Mouse (Mus musculus): ENCODE measurements around the gene Snrnp27. TPM values are rescaled to one million over a fixed set of nuclear protein-coding genes. Genes with fewer than 3 reads are reported as not detected.

Snrnp27 gene
- polyA plus RNA-seq, 1 experiment from 2014 or later, result 85.1 TPM

DNA sequence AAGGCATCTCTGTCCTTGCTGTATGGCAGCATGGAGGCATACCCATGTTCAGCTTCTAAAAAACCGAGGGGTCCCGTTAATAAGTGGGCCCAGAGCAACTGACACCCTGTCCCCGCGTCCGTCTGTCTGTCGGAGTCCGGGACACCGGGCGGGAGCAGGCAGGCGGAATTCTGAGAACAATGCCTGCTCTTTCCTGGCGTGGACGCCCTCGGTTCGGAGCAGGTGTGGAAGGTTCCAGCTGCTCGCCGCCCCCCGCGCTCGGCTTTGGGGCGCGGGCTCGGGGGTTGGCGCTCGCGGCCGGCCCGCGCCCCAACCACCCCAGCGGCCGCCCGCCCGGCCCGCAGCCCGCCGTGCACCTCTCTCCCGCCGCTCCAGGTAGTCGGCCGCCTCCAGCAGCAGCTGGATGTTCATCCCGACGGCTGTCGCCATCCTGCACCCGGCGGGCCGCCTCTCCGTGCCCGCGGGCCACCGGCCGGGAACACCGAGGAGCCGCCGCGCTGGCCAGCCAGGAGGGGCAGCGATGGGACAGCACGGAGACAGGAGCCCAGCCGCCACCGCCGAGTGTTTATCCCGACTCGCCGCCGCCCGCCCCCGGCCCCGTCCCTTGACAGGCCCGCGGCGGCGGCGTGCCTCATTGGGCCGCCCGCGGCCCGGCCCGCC lies 15.6 kb downstream of the Snrnp27 start, which contains the start of gene Mxd1:
Mxd1 (minus strand) TSS at position 582 of the 660 bp plus-strand sequence.
- peak; percentile 4 for ATAC-seq

DNA sequence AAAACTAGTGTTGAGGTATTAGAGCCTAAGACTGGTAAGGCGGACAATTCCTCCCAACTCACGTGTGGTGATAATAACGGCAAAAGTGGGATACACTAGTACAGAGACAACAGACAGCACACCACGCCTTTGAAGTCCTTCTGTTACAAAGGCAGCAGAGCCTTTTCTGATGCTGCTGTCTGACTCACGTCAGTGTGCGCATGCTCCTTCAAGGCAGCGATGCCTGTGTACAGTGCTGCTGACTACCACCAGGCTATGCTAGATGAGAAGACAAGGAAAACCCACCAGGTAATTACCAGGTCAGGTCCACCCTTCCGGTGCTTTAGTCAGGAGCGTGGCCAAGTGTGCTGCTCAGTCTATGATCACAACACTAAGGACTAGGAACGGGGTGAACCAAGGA lies 17.3 kb downstream of the Snrnp27 start:
- 93% methylated on average over 10 of the region's 10 CpGs for WGBS
- H3K4me2 ChIP-seq (ENCODE audit: low read depth, low read length), result peak overlapping the region; percentile 70; the same call in 1 of the 2 replicates
- H3K4me1 ChIP-seq (ENCODE audit: control insufficient read depth, insufficient read depth, low read length), result peaks cover 29% of the 10 kb centered on the region
- H3K36me3 ChIP-seq (ENCODE audit: control insufficient read depth, insufficient read depth, low read length), result peaks cover 7% of the 10 kb centered on the region; the same call in 1 of the 2 replicates
- H3K4me3 ChIP-seq (ENCODE audit: low read length), result peak overlapping the region; percentile 1; the same call in 1 of the 2 replicates
- 0 out of 2 replicates have a peak overlapping the region, but pooled peaks have one; percentile 31 for H3K9ac ChIP-seq (ENCODE audit: low read depth, low read length)
- H3K27ac ChIP-seq (ENCODE audit: low read length), result no peak overlapping the region
- no peak for ATAC-seq
- no peaks in the 10 kb centered on the region for H3K27me3 ChIP-seq (replicated peaks; ENCODE audit: control insufficient read depth, insufficient read depth, low read length)
- no peaks in the 10 kb centered on the region for H3K9me3 ChIP-seq (ENCODE audit: control insufficient read depth, low read length)

More for the DNA sequence above, 15.6 kb downstream of the Snrnp27 start, which contains the start of gene Mxd1:
- no peaks in the 10 kb centered on the region for H3K9me3 ChIP-seq (ENCODE audit: control insufficient read depth, low read length)
- H3K4me2 ChIP-seq (ENCODE audit: low read depth, low read length), result peak within 1 kb of the TSS; percentile 76
- WGBS, result under 1% methylated on average over 58 of the region's 76 CpGs
- peak within 1 kb of the TSS; percentile 81 for H3K4me3 ChIP-seq (ENCODE audit: low read length)
- H3K4me1 ChIP-seq (ENCODE audit: control insufficient read depth, insufficient read depth, low read length), result peaks cover 29% of the 10 kb centered on the region
- peaks cover 2% of the 10 kb centered on the region; the same call in 1 of the 2 replicates for H3K36me3 ChIP-seq (ENCODE audit: control insufficient read depth, insufficient read depth, low read length)
- no peaks in the 10 kb centered on the region for H3K27me3 ChIP-seq (replicated peaks; ENCODE audit: control insufficient read depth, insufficient read depth, low read length)
- H3K9ac ChIP-seq (ENCODE audit: low read depth, low read length), result peak within 1 kb of the TSS; percentile 90
- H3K27ac ChIP-seq (ENCODE audit: low read length), result peak within 1 kb of the TSS; percentile 46

DNA sequence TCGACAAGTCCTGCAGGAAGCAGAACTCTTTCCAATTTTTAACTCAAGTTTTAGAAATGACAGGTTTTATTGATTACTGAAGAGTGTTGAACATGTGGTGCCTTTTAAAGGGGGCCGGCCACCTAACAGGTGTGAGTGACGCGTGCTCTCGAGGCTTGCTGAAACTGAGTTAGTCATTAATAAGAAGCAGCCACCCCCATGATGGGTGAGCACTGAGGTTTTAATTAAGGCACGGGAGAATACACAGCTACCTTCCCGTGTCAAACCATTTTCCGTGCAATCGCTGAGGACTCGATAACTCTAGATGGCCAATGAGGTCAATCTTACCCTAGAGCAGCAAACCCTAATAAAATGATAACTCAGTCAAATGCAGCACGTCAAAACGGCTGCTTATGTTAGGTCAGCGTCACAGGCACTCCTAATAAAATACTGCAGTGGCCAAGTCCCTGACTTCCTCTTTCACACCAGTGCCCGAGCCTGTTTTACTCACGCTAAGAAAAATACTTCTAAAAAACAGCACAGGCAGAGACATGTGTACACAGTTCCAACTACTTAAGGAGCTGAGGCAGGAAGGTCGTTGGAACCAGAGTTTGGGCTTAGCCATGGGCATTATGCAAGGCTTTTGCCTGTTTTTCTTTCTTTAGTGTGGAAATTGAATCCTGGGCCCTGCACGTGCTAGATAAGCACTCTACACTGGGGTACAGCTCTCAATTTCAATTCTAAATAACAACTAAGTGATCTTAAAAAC lies 18.6 kb downstream of the Snrnp27 start:
- no peak for ATAC-seq
- Histone ChIP-seq H3K4me3 (ENCODE audit: low read length) (no peak overlapping the region), H3K9me3 (ENCODE audit: control insufficient read depth, low read length) (no peaks in the 10 kb centered on the region), H3K4me2 (ENCODE audit: low read depth, low read length) (no peak overlapping the region), H3K27me3 (replicated peaks; ENCODE audit: control insufficient read depth, insufficient read depth, low read length) (no peaks in the 10 kb centered on the region), H3K36me3 (ENCODE audit: control insufficient read depth, insufficient read depth, low read length) (peaks cover 7% of the 10 kb centered on the region; the same call in 1 of the 2 replicates), H3K27ac (ENCODE audit: low read length) (peak overlapping the region; percentile 30; the same call in 1 of the 2 replicates), H3K9ac (ENCODE audit: low read depth, low read length) (no peak overlapping the region), H3K4me1 (ENCODE audit: control insufficient read depth, insufficient read depth, low read length) (peaks cover 29% of the 10 kb centered on the region)
- WGBS, result 77% methylated on average over 17 of the region's 17 CpGs

DNA sequence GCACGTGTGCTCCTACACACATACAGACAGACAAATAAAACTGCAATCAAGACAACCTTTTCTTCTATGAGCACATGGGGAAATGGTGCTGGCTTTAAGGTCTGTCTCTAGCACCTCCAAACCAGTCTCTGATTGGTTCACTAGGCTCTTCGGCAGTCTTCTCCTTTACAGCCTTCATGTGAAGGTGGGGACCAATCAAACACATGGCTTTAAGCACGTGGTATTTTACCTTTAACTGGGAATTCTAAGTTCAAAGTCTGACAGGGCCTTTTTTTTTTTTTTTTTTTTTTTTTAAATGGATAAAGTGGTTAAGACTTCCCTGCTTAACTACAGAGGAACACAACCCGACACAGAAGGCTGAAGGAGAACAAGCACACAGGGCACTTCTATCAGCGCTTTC lies 19.2 kb downstream of the Snrnp27 start:
- H3K27ac ChIP-seq (ENCODE audit: low read length), result 0 out of 2 replicates have a peak overlapping the region, but pooled peaks have one; percentile 27
- no peak for ATAC-seq
- WGBS, result 69% methylated on average over 5 of the region's 5 CpGs

DNA sequence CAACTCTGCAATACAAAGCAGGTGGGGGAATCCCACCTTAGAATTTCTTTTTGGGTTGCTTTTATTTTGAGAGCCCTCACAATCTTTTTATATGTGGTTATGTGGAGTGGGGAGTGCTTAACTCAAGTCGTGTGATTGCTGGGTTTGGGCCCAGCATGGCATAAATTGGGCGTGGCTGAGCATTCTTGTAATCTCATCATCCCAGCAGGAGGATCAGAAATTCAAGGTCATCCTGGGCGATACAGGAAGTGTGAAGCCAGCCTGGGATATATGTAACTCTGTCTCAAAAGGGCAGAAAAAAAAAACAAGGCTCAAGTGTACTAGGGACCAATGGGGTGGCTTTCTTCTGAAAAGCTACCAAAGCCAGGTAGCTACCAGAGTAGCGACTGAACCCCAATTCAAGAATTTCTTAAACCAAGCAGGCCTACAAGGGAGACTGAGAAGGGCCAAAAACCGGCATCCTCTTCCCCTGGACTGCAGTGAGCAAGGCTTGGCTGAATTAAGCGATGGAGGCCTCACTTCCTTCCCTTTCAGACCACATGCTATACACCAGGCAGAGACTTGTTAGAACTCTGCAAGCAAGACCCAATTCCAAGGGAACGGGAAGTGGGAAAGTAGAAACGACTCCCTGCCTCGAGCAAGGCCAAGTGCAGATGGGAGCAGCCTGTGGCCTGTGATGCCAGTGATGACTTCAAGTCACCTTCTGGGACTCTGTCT lies 24.0 kb downstream of the Snrnp27 start:
- H3K4me3 ChIP-seq (ENCODE audit: low read length), result no peak overlapping the region
- H3K9me3 ChIP-seq (ENCODE audit: control insufficient read depth, low read length), result no peaks in the 10 kb centered on the region
- H3K36me3 ChIP-seq (ENCODE audit: control insufficient read depth, insufficient read depth, low read length), result 0 out of 2 replicates have a peak, but pooled peaks cover 5% of the 10 kb centered on the region
- no peak overlapping the region for H3K9ac ChIP-seq (ENCODE audit: low read depth, low read length)
- 80% methylated on average over 9 of the region's 9 CpGs for WGBS
- no peak for ATAC-seq
- H3K4me2 ChIP-seq (ENCODE audit: low read depth, low read length), result no peak overlapping the region
- H3K27ac ChIP-seq (ENCODE audit: low read length), result no peak overlapping the region
- H3K4me1 ChIP-seq (ENCODE audit: control insufficient read depth, insufficient read depth, low read length), result peaks cover 2% of the 10 kb centered on the region; the same call in 1 of the 2 replicates
- no peaks in the 10 kb centered on the region for H3K27me3 ChIP-seq (replicated peaks; ENCODE audit: control insufficient read depth, insufficient read depth, low read length)

More for the DNA sequence above, 19.2 kb downstream of the Snrnp27 start:
- Histone ChIP-seq H3K4me2 (ENCODE audit: low read depth, low read length) (no peak overlapping the region), H3K4me1 (ENCODE audit: control insufficient read depth, insufficient read depth, low read length) (peaks cover 29% of the 10 kb centered on the region), H3K9me3 (ENCODE audit: control insufficient read depth, low read length) (no peaks in the 10 kb centered on the region), H3K27me3 (replicated peaks; ENCODE audit: control insufficient read depth, insufficient read depth, low read length) (no peaks in the 10 kb centered on the region), H3K36me3 (ENCODE audit: control insufficient read depth, insufficient read depth, low read length) (peaks cover 7% of the 10 kb centered on the region; the same call in 1 of the 2 replicates), H3K4me3 (ENCODE audit: low read length) (no peak overlapping the region), H3K9ac (ENCODE audit: low read depth, low read length) (no peak overlapping the region)

DNA sequence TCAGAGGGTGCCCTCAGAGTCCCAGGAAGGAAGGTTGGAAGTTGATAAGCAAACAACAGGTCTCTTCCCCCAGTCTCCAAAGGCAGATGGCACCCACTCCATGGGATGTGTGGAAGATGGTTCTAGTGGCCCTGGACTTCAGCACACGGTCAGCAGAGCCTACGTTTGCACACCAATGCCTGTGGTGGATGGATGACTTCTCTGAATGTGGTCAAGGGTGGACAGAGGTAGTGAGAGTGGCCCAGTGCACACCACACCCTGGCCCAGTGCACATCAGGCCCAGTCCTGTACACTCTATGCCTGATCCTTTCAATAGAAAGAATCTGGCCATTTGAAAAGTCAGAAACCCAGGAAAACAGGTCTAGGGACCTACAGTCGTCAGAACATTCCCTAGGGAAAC lies 25.8 kb downstream of the Snrnp27 start:
- Histone ChIP-seq H3K4me3 (ENCODE audit: low read length) (no peak overlapping the region), H3K36me3 (ENCODE audit: control insufficient read depth, insufficient read depth, low read length) (0 out of 2 replicates have a peak, but pooled peaks cover 5% of the 10 kb centered on the region), H3K9me3 (ENCODE audit: control insufficient read depth, low read length) (no peaks in the 10 kb centered on the region), H3K27me3 (replicated peaks; ENCODE audit: control insufficient read depth, insufficient read depth, low read length) (no peaks in the 10 kb centered on the region), H3K4me1 (ENCODE audit: control insufficient read depth, insufficient read depth, low read length) (no peaks in the 10 kb centered on the region; the same call in 1 of the 2 replicates), H3K4me2 (ENCODE audit: low read depth, low read length) (no peak overlapping the region), H3K9ac (ENCODE audit: low read depth, low read length) (no peak overlapping the region), H3K27ac (ENCODE audit: low read length) (no peak overlapping the region)
- ATAC-seq, result no peak
- 91% methylated on average over 3 of the region's 3 CpGs for WGBS

DNA sequence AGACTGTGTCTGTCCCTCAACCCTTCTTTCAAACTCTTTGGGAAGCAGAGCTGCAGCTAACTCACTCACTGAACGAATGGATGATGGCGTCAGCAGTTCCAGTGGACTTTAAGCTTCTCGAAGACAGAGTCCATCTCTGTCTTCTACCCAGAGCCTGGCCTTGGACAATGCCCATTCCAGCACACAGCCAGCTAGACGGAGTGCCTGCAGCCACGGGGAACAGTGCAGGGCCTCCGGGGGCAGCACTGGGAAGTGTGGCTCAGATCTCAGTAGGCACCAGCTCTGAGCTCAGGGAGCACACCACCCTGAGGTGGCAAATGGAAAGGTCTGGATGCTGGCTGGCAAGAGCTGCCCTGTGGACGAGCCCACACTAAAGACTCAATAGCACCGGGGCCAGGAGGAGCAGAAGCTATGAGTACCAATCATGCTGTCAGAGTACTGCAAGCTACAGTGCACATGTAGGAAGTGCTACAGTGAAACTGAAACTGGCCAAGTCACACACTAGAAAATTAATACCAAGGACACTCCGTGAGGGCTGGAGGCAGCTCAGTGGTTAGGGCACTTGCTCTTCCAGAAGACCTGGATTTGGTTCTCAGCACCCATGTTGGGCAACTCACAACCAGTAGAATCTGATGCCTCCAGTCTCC lies 29.9 kb downstream of the Snrnp27 start:
- 70% methylated on average over 9 of the region's 9 CpGs for WGBS
- H3K27ac ChIP-seq (ENCODE audit: low read length), result peak overlapping the region; percentile 65
- H3K4me3 ChIP-seq (ENCODE audit: low read length), result no peak overlapping the region
- H3K4me2 ChIP-seq (ENCODE audit: low read depth, low read length), result no peak overlapping the region
- no peaks in the 10 kb centered on the region for H3K9me3 ChIP-seq (ENCODE audit: control insufficient read depth, low read length)
- no peak overlapping the region for H3K9ac ChIP-seq (ENCODE audit: low read depth, low read length)
- H3K27me3 ChIP-seq (replicated peaks; ENCODE audit: control insufficient read depth, insufficient read depth, low read length), result no peaks in the 10 kb centered on the region
- H3K4me1 ChIP-seq (ENCODE audit: control insufficient read depth, insufficient read depth, low read length), result no peaks in the 10 kb centered on the region
- H3K36me3 ChIP-seq (ENCODE audit: control insufficient read depth, insufficient read depth, low read length), result peaks cover 15% of the 10 kb centered on the region; the same call in 1 of the 2 replicates
- ATAC-seq, result peak; percentile 93

DNA sequence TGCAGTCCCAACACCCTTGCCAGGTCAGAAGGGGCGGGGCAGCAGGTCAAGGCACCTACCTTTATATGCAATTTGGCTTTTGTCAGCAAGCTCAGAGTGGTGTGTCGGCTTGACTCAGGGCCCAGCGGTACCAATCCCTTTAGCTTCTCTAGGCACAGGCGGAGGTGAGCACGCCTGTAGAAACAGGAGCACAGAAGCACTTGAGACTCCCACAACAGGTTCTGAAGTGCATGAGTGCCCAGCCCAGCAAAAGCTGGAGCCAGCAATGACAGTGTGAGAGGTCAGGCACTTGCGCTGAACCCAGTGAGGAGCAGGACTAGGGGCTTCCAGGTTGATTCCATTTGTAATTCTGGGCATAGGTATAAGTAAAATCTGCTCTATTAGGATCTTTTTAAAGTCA lies 31.3 kb downstream of the Snrnp27 start:
- peaks cover 15% of the 10 kb centered on the region; the same call in 1 of the 2 replicates for H3K36me3 ChIP-seq (ENCODE audit: control insufficient read depth, insufficient read depth, low read length)
- H3K9me3 ChIP-seq (ENCODE audit: control insufficient read depth, low read length), result no peaks in the 10 kb centered on the region
- H3K4me1 ChIP-seq (ENCODE audit: control insufficient read depth, insufficient read depth, low read length), result no peaks in the 10 kb centered on the region
- no peak overlapping the region for H3K27ac ChIP-seq (ENCODE audit: low read length)
- no peak overlapping the region for H3K9ac ChIP-seq (ENCODE audit: low read depth, low read length)
- H3K4me2 ChIP-seq (ENCODE audit: low read depth, low read length), result no peak overlapping the region
- H3K4me3 ChIP-seq (ENCODE audit: low read length), result no peak overlapping the region
- no peaks in the 10 kb centered on the region for H3K27me3 ChIP-seq (replicated peaks; ENCODE audit: control insufficient read depth, insufficient read depth, low read length)
- no peak for ATAC-seq
- WGBS, result 90% methylated on average over 6 of the region's 6 CpGs
